ENCODE assay signal across 8 mouse cellular contexts in genomic region chr16:58623944-58624343, GRCm38 (mm10). TPM values are rescaled to one million over a fixed set of nuclear protein-coding genes. Genes with fewer than 3 reads are reported as not detected.
A peak's percentile ranks its signal among the peaks of the same experiment; 100 is the strongest.
DNase-seq lines count a peak whose midpoint lies in the region; TF ChIP-seq lines count a peak whose summit lies in the region.

No protein-coding gene starts in this region.

- no peak overlapping the region for H3K4me3 ChIP-seq in lung, adult 2 months (replicated peaks; ENCODE audit: extremely low read depth, low read depth, low read length)

- 53% methylated on average over 6 of the region's 6 CpGs for WGBS in lung, adult 2 months

- TF ChIP-seq POLR2A in lung, adult 2 months (IDR thresholded peaks at IDR 0.05; ENCODE audit: borderline replicate concordance, extremely low read depth, low read depth, low read length): no peak

- H3K4me1 ChIP-seq in lung, adult 2 months (ENCODE audit: control insufficient read depth, insufficient read depth, low read length): no peaks in the 10 kb centered on the region

- TF ChIP-seq CTCF in lung, adult 2 months (IDR thresholded peaks at IDR 0.05; ENCODE audit: insufficient read depth, low read length): peak; percentile 36

- DNase-seq in cerebellum, postnatal 14 days: peak; percentile 34 to 51
- DNase-seq in cerebellum, adult 9-11 months: no peak
- peak; percentile 3 for DNase-seq in thymus, postnatal 0 days (ENCODE audit: low spot score)
- no peak for DNase-seq in thymus, adult 18-20 months
- peak; percentile 9 to 27 for DNase-seq in frontal cortex, postnatal 25 days (ENCODE audit: low spot score in 2 of 2)
- peak; percentile 39 to 68 for DNase-seq in kidney, postnatal 25 days
- DNase-seq in lung, adult 2 months: peak; percentile 40
- DNase-seq in right cerebral cortex, postnatal 4 days: peak; percentile 17

RNA-seq across cellular contexts. Expression of gene Gm813, which starts 7.2 kb away (rescaled TPM):
- not detected in 2 replicates for polyA plus RNA-seq in thymus, postnatal 0 days (2015; fragmentation: Nextera tagmentation; extraction: Ambion mirVana)
- not detected in 2 replicates for polyA plus RNA-seq in lung, adult 2 months (2012; rRNA removed)

RNA-seq across cellular contexts. Expression of gene E330017A01Rik, which starts 14.6 kb away (rescaled TPM):
- polyA plus RNA-seq in thymus, postnatal 0 days (2015; fragmentation: Nextera tagmentation; extraction: Ambion mirVana): not detected in 2 replicates
- not detected in 2 replicates for polyA plus RNA-seq in lung, adult 2 months (2012; rRNA removed)

RNA-seq across cellular contexts. Expression of gene Cpox, which starts 46.1 kb away (rescaled TPM):
- 15.9 and 16.3 TPM in 2 replicates for polyA plus RNA-seq in thymus, postnatal 0 days (2015; fragmentation: Nextera tagmentation; extraction: Ambion mirVana)
- polyA plus RNA-seq in lung, adult 2 months (2012; rRNA removed): 11.5 and 12.3 TPM in 2 replicates

Comparison
In these comparisons a context has a peak if more than half of its experiments do, and no peak if none do; other contexts are left out.
1. DNase-seq: peak in cerebellum, postnatal 14 days (2 of 2), thymus, postnatal 0 days (single experiment), frontal cortex, postnatal 25 days (2 of 2), kidney, postnatal 25 days (2 of 2), lung, adult 2 months (single experiment) and right cerebral cortex, postnatal 4 days (single experiment); none in cerebellum, adult 9-11 months (single experiment) and thymus, adult 18-20 months (0 of 2).